Mouse (Mus musculus) CH12.LX (cell line): Measurements from ENCODE around the gene Zfp609.

Source experiments
- EP300 ChIP-seq: IDR thresholded peaks from 2 replicates; pipeline ENCODE4 v1.6.1; 2011; ENCODE audit warnings: low read length, improper control_type of control experiment
- MXI1 ChIP-seq: IDR thresholded peaks from 2 replicates; pipeline ENCODE4 v1.6.1; 2011; ENCODE audit warnings: mild to moderate bottlenecking, low read depth, low read length, improper control_type of control experiment
- POLR2A ChIP-seq: IDR thresholded peaks from 2 replicates; pipeline ENCODE4 v1.6.1; 2011; ENCODE audit warnings: low read depth, mild to moderate bottlenecking, improper control_type of control experiment, low read length

- no peak for TF ChIP-seq EP300
- no peak for TF ChIP-seq MXI1
- no peak for TF ChIP-seq POLR2A
Measured at GRCm38 (mm10) chr9:65745456-65745855, 81.9 kb downstream of the Zfp609 start.
